Mouse (Mus musculus): ENCODE measurements around the gene Fam166a. TPM values are rescaled to one million over a fixed set of nuclear protein-coding genes. Genes with fewer than 3 reads are reported as not detected.
"Not testable (repeated sequence)": the region's sequence is repeated elsewhere in the genome, so short reads cannot be mapped to it uniquely, and the experiment has no call there.

Gene Fam166a
- polyA plus RNA-seq, 1 experiment from 2014 or later, result 0.93 TPM

GRCm38 (mm10) chr2:25244144-25244543, 25.6 kb downstream of the Fam166a start:
- H3K9ac ChIP-seq (ENCODE audit: low read length), result no peak overlapping the region
- H3K9me3 ChIP-seq (ENCODE audit: control insufficient read depth, low read length), result no peaks in the 10 kb centered on the region
- 78% methylated on average over 4 of the region's 4 CpGs for WGBS
- H3K4me3 ChIP-seq (ENCODE audit: control insufficient read depth in 1 of 2, insufficient read depth in 1 of 2, low read depth in 1 of 2, low read length in 2 of 2), result no peak overlapping the region
- no peak for ATAC-seq (ENCODE audit: insufficient number of reproducible peaks, insufficient read depth, low FRiP score, low read depth)
- H3K4me1 ChIP-seq (ENCODE audit: control insufficient read depth in 2 of 2, insufficient read depth in 2 of 2, low read length in 2 of 2), result peaks cover 8 to 18% of the 10 kb centered on the region in 2 experiments
- peaks cover 21% of the 10 kb centered on the region; the same call in 1 of the 2 replicates for H3K36me3 ChIP-seq (ENCODE audit: control insufficient read depth, insufficient read depth, low read length)
- H3K27me3 ChIP-seq (ENCODE audit: control insufficient read depth, insufficient read depth, low read length), result peaks cover 28% of the 10 kb centered on the region
- no peak overlapping the region for H3K4me2 ChIP-seq (ENCODE audit: low read length)
- H3K27ac ChIP-seq (replicated peaks in 1 of 2; ENCODE audit: control insufficient read depth in 1 of 2, insufficient read depth in 1 of 2, low read depth in 2 of 2, low read length in 2 of 2), result no peak overlapping the region

DNA sequence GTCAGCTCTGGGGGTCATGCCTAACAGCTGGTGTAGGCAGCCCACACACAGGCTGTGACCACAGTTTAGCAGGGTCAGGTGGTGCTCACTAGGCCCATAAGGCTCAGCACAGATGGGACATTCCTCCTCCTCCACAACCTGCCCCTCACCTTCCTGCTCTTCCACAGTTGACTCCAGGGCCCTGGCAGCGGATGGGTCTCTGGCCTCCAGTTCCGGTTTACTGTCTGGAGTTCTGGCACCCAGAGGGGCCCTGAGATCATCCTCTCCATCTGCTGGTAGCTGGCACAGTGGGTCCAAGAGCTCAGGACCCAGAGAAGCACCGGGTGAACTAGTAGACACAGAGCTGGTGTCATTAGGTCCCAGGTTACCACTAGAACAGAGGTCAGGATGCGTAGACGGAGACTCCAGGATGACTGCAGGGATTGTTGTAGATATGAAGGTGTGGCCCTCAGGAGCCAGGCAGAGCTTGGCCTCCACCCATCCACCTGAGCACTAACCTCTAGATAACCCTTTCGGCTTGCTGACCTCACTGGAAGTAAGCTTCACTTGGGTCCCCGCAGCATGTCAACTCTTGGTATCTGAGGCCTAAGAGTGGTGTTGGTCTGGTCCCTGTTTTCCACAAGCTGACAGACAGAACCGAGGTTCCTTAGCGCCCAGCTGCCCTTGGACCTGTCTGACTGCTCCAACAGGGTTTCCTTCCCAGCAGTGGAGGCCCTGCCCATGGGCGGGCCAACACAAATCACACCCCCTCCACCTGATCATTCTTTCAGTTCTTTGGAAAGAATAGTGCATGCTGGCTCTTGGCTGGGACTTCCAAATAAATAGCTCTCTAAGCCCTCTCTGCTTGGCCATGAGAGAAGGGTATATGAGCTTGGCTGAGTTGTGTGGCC, 27.9 kb downstream of the Fam166a start, which contains the start of gene AL732309.1:
Gene AL732309.1 (minus strand): TSS at position 681 of the 890 bp plus-strand sequence.
- no peak within 1 kb of the TSS for H3K4me3 ChIP-seq (ENCODE audit: control insufficient read depth in 1 of 2, insufficient read depth in 1 of 2, low read depth in 1 of 2, low read length in 2 of 2)
- no peak within 1 kb of the TSS for H3K4me2 ChIP-seq (ENCODE audit: low read length)
- no peak for ATAC-seq (ENCODE audit: insufficient number of reproducible peaks, insufficient read depth, low FRiP score, low read depth)
- H3K27ac ChIP-seq (replicated peaks in 1 of 2; ENCODE audit: control insufficient read depth in 1 of 2, insufficient read depth in 1 of 2, low read depth in 2 of 2, low read length in 2 of 2), result no peak within 1 kb of the TSS
- H3K9me3 ChIP-seq (ENCODE audit: control insufficient read depth, low read length), result no peaks in the 10 kb centered on the region
- WGBS, result 85% methylated on average over 10 of the region's 10 CpGs
- peaks cover 4 to 13% of the 10 kb centered on the region in 2 experiments; a peak in 3 of 4 replicates for H3K4me1 ChIP-seq (ENCODE audit: control insufficient read depth in 2 of 2, insufficient read depth in 2 of 2, low read length in 2 of 2)
- peaks cover 43% of the 10 kb centered on the region for H3K36me3 ChIP-seq (ENCODE audit: control insufficient read depth, insufficient read depth, low read length)
- no peak within 1 kb of the TSS for H3K9ac ChIP-seq (ENCODE audit: low read length)
- H3K27me3 ChIP-seq (ENCODE audit: control insufficient read depth, insufficient read depth, low read length), result peaks cover 22% of the 10 kb centered on the region

DNA sequence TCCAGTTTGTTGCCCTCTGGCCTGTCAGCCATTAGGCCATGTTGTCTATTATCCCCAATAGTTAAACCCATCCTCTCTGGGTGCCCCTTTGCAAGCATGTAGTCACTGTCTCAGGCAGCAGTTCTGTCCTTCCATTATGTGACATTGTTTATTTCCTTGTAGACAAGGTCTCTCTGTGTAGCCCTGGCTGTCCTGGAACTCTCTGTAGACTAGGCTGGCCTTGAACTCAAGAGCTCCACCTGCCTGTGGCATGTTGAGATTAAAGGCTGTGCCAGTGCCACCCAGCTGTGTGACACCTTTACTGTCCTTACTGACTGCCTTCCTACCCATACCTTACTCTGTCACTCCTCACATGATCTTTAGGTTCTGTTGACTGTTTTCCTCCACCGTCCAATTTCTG, 33.8 kb downstream of the Fam166a start:
- Histone ChIP-seq H3K27ac (replicated peaks in 1 of 2; ENCODE audit: control insufficient read depth in 1 of 2, insufficient read depth in 1 of 2, low read depth in 2 of 2, low read length in 2 of 2) (no peak overlapping the region), H3K9ac (ENCODE audit: low read length) (no peak overlapping the region), H3K36me3 (ENCODE audit: control insufficient read depth, insufficient read depth, low read length) (peaks cover 63% of the 10 kb centered on the region), H3K4me2 (ENCODE audit: low read length) (no peak overlapping the region), H3K4me1 (ENCODE audit: control insufficient read depth in 2 of 2, insufficient read depth in 2 of 2, low read length in 2 of 2) (peaks cover 7 to 13% of the 10 kb centered on the region in 2 experiments; a peak in 3 of 4 replicates), H3K27me3 (ENCODE audit: control insufficient read depth, insufficient read depth, low read length) (no peaks in the 10 kb centered on the region), H3K4me3 (ENCODE audit: control insufficient read depth in 1 of 2, insufficient read depth in 1 of 2, low read depth in 1 of 2, low read length in 2 of 2) (no peak overlapping the region), H3K9me3 (ENCODE audit: control insufficient read depth, low read length) (no peaks in the 10 kb centered on the region)
- 82% methylated on average over 1 of the region's 1 CpGs for WGBS
- ATAC-seq (ENCODE audit: insufficient number of reproducible peaks, insufficient read depth, low FRiP score, low read depth), result no peak

- Histone ChIP-seq H3K36me3 (ENCODE audit: control insufficient read depth, insufficient read depth, low read length) (peaks cover 33% of the 10 kb centered on the region), H3K9ac (ENCODE audit: low read length) (peak within 1 kb of the TSS; percentile 88), H3K4me2 (ENCODE audit: low read length) (peak within 1 kb of the TSS; percentile 94), H3K4me1 (ENCODE audit: control insufficient read depth in 2 of 2, insufficient read depth in 2 of 2, low read length in 2 of 2) (peaks cover 7 to 13% of the 10 kb centered on the region in 2 experiments; a peak in 3 of 4 replicates), H3K27me3 (ENCODE audit: control insufficient read depth, insufficient read depth, low read length) (no peaks in the 10 kb centered on the region), H3K4me3 (ENCODE audit: control insufficient read depth in 1 of 2, insufficient read depth in 1 of 2, low read depth in 1 of 2, low read length in 2 of 2) (peak within 1 kb of the TSS; percentile 90 to 93), H3K27ac (replicated peaks in 1 of 2; ENCODE audit: control insufficient read depth in 1 of 2, insufficient read depth in 1 of 2, low read depth in 2 of 2, low read length in 2 of 2) (peak within 1 kb of the TSS; percentile 31 to 77), H3K9me3 (ENCODE audit: control insufficient read depth, low read length) (no peaks in the 10 kb centered on the region)
- under 1% methylated on average over 39 of the region's 39 CpGs for WGBS
- ATAC-seq (ENCODE audit: insufficient number of reproducible peaks, insufficient read depth, low FRiP score, low read depth), result peak; percentile 80
Measured at GRCm38 (mm10) chr2:25255284-25255779, 36.8 kb downstream of the Fam166a start, which contains the start of gene Tmem203. Gene Tmem203 (plus strand): TSS chr2:25255439.

DNA sequence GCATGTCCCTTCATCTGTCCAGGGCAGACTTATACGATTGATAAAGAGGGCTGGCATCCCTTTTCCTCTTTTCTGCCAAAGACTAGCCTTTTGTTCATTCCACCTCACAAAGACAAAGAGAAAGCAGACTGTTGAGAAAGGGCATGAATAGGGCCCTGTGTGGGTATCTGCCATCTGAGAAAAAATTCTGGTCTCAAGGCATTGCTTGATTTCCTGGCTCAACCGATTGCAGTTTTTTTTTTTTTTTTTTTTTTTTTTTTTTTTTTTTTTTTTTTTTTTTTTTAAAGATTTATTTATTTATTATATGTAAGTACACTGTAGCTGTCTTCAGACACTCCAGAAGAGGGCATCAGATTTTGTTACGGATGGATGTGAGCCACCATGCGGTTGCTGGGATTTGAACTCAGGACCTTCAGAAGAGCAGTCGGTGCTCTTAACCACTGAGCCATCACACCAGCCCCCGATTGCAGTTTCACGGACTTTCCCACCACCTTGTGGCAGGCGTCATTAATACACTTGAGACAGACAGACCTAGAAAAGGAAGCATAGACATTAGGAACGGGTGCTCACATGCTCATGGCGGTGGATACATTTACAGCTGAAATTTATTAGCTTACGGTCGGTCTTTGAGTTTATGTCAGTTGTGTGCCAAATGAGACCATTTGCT, 38.0 kb downstream of the Fam166a start:
- not testable (repeated sequence) for H3K9me3 ChIP-seq (ENCODE audit: control insufficient read depth, low read length); H3K27ac ChIP-seq (replicated peaks in 1 of 2; ENCODE audit: control insufficient read depth in 1 of 2, insufficient read depth in 1 of 2, low read depth in 2 of 2, low read length in 2 of 2); H3K27me3 ChIP-seq (ENCODE audit: control insufficient read depth, insufficient read depth, low read length); ATAC-seq (ENCODE audit: insufficient number of reproducible peaks, insufficient read depth, low FRiP score, low read depth)
- Histone ChIP-seq H3K4me3 (ENCODE audit: control insufficient read depth in 1 of 2, insufficient read depth in 1 of 2, low read depth in 1 of 2, low read length in 2 of 2) (peak overlapping the region; percentile 3 to 90; a peak in 3 of 4 replicates), H3K36me3 (ENCODE audit: control insufficient read depth, insufficient read depth, low read length) (peaks cover 21% of the 10 kb centered on the region), H3K4me2 (ENCODE audit: low read length) (peak overlapping the region; percentile 94), H3K9ac (ENCODE audit: low read length) (peak overlapping the region; percentile 88), H3K4me1 (ENCODE audit: control insufficient read depth in 2 of 2, insufficient read depth in 2 of 2, low read length in 2 of 2) (peaks cover 7 to 13% of the 10 kb centered on the region in 2 experiments; a peak in 3 of 4 replicates)
- 56% methylated on average over 10 of the region's 12 CpGs for WGBS

GRCm38 (mm10) chr2:25257250-25257649, 38.7 kb downstream of the Fam166a start:
- not testable (repeated sequence) for ATAC-seq (ENCODE audit: insufficient number of reproducible peaks, insufficient read depth, low FRiP score, low read depth); H3K9me3 ChIP-seq (ENCODE audit: control insufficient read depth, low read length); H3K27ac ChIP-seq (replicated peaks in 1 of 2; ENCODE audit: control insufficient read depth in 1 of 2, insufficient read depth in 1 of 2, low read depth in 2 of 2, low read length in 2 of 2); H3K4me2 ChIP-seq (ENCODE audit: low read length); H3K4me3 ChIP-seq (ENCODE audit: control insufficient read depth in 1 of 2, insufficient read depth in 1 of 2, low read depth in 1 of 2, low read length in 2 of 2); H3K27me3 ChIP-seq (ENCODE audit: control insufficient read depth, insufficient read depth, low read length); H3K9ac ChIP-seq (ENCODE audit: low read length)
- 81% methylated on average over 5 of the region's 5 CpGs for WGBS
- Histone ChIP-seq H3K36me3 (ENCODE audit: control insufficient read depth, insufficient read depth, low read length) (peaks cover 14% of the 10 kb centered on the region), H3K4me1 (ENCODE audit: control insufficient read depth in 2 of 2, insufficient read depth in 2 of 2, low read length in 2 of 2) (peaks cover 7 to 16% of the 10 kb centered on the region in 2 experiments; a peak in 3 of 4 replicates)

DNA sequence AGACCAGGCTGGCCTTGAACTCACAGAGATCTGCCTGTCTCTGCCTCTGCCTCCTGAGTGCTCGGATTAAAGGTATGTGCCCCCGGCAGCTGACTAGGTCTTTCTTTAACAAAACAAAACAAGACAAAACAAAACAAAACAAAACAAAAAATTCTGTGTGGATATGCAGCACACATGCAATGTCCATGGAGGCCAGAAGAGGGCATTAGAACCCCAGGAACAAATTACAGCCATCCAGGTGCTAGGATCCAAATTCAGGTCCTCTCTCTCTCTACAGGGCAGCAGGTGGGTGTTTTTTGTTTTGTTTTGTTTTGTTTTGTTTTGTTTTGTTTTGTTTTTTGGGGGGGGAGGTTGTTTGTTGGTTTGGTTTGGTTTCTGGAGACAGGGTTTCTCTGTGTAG, 40.3 kb downstream of the Fam166a start:
- 58% methylated on average over 2 of the region's 2 CpGs for WGBS
- H3K4me3 ChIP-seq (ENCODE audit: control insufficient read depth in 1 of 2, insufficient read depth in 1 of 2, low read depth in 1 of 2, low read length in 2 of 2), result no peak overlapping the region
- no peaks in the 10 kb centered on the region for H3K36me3 ChIP-seq (ENCODE audit: control insufficient read depth, insufficient read depth, low read length)
- no peak overlapping the region for H3K4me2 ChIP-seq (ENCODE audit: low read length)
- peaks cover 3% of the 10 kb centered on the region for H3K27me3 ChIP-seq (ENCODE audit: control insufficient read depth, insufficient read depth, low read length)
- no peak for ATAC-seq (ENCODE audit: insufficient number of reproducible peaks, insufficient read depth, low FRiP score, low read depth)
- no peaks in the 10 kb centered on the region for H3K9me3 ChIP-seq (ENCODE audit: control insufficient read depth, low read length)
- no peak overlapping the region for H3K9ac ChIP-seq (ENCODE audit: low read length)
- H3K4me1 ChIP-seq (ENCODE audit: control insufficient read depth in 2 of 2, insufficient read depth in 2 of 2, low read length in 2 of 2), result peaks cover 14 to 25% of the 10 kb centered on the region in 2 experiments
- H3K27ac ChIP-seq (replicated peaks in 1 of 2; ENCODE audit: control insufficient read depth in 1 of 2, insufficient read depth in 1 of 2, low read depth in 2 of 2, low read length in 2 of 2), result no peak overlapping the region
